Mouse (Mus musculus): ENCODE measurements at regions not wholly inside any gene's neighbourhood (a gene's known extent, or its start where the extent isn't known, plus 50 kb on each side); places are given as distances from the start of the nearest gene placed in this dataset.

- DNase-seq (ENCODE audit: low spot score) (peak; percentile 67), ATAC-seq (peak; percentile 63)
- H3K9me3 ChIP-seq (ENCODE audit: low read length) = no peaks in the 10 kb centered on the region
- no peak overlapping the region for H3K4me2 ChIP-seq (replicated peaks; ENCODE audit: low read depth, low read length)
- no peaks in the 10 kb centered on the region for H3K36me3 ChIP-seq (ENCODE audit: insufficient read depth, low read length)
- WGBS = 35% methylated on average over 7 of the region's 7 CpGs
- H3K27ac ChIP-seq (ENCODE audit: low read length) = peak overlapping the region; percentile 57; the same call in 1 of the 2 replicates
- peaks cover 6% of the 10 kb centered on the region; the same call in 1 of the 2 replicates for H3K4me1 ChIP-seq (ENCODE audit: insufficient read depth, low read depth, low read length)
- no peaks in the 10 kb centered on the region for H3K27me3 ChIP-seq (replicated peaks; ENCODE audit: insufficient read depth, low read length)
- TF ChIP-seq CTCF (IDR thresholded peaks at IDR 0.05) = no peak
- peak; percentile 98 for TF ChIP-seq EP300 (IDR thresholded peaks at IDR 0.05)
- no peak overlapping the region for H3K4me3 ChIP-seq (ENCODE audit: low read depth, low read length)
- no peak overlapping the region for H3K9ac ChIP-seq (replicated peaks; ENCODE audit: low read depth)
Observed at GRCm38 (mm10) chr2:135561716-135562115, 97.1 kb upstream of the Plcb4 start.

DNA sequence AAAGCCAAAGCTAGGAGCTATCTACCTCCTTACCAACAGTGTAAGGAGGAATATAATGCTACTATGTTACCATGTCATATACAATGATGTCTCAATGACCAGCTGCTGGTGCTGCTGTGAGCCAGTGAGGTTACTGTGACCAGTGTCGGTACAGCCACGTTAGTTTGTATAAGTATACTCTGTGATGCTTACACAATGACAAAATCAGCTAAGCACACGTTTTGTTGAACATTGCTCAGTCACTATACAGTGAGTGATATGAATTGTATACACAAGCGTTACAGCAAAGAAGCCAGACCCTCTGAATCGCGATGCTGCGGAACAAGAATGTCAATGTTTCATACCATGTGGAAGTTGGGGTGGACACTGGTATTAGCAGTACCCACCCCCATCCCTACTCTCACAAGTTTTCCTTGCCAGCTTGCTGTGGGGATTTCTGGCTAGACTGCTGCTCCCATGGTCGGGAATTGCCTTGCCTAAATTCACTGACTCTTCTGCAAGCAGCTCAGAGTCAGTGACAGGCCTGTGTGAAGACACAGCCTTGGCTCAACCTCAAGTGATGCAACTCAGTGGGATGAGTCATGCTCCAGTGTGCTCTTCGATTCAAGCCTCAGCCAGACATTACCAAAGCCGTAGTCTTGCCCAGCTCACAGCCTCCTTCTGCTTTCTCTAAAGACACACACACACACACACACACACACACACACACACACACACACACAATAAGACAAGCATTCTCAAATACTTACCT lies 96.5 kb upstream of the Plcb4 start:
- H3K4me2 ChIP-seq (replicated peaks; ENCODE audit: low read depth, low read length) = no peak overlapping the region
- WGBS = 38% methylated on average over 10 of the region's 10 CpGs
- no peaks in the 10 kb centered on the region for H3K36me3 ChIP-seq (ENCODE audit: insufficient read depth, low read length)
- ATAC-seq (peak; percentile 95), DNase-seq (ENCODE audit: low spot score) (peak; percentile 93)
- peaks cover 6% of the 10 kb centered on the region; the same call in 1 of the 2 replicates for H3K4me1 ChIP-seq (ENCODE audit: insufficient read depth, low read depth, low read length)
- H3K4me3 ChIP-seq (ENCODE audit: low read depth, low read length) = no peak overlapping the region
- H3K27ac ChIP-seq (ENCODE audit: low read length) = peak overlapping the region; percentile 57
- H3K27me3 ChIP-seq (replicated peaks; ENCODE audit: insufficient read depth, low read length) = no peaks in the 10 kb centered on the region
- H3K9ac ChIP-seq (replicated peaks; ENCODE audit: low read depth) = no peak overlapping the region
- no peaks in the 10 kb centered on the region for H3K9me3 ChIP-seq (ENCODE audit: low read length)
- no peak for TF ChIP-seq CTCF (IDR thresholded peaks at IDR 0.05)
- TF ChIP-seq EP300 (IDR thresholded peaks at IDR 0.05) = peak; percentile 20; the same call in 1 of the 2 replicates

- ATAC-seq = no peak
- no peak overlapping the region for H3K27ac ChIP-seq (ENCODE audit: low read length)
- H3K9me3 ChIP-seq (ENCODE audit: low read length) = no peaks in the 10 kb centered on the region
- H3K27me3 ChIP-seq (replicated peaks; ENCODE audit: insufficient read depth, low read length) = no peaks in the 10 kb centered on the region
- no peak for TF ChIP-seq CTCF (IDR thresholded peaks at IDR 0.05)
- TF ChIP-seq EP300 (IDR thresholded peaks at IDR 0.05) = no peak
- no peak overlapping the region for H3K4me2 ChIP-seq (replicated peaks; ENCODE audit: low read depth, low read length)
- H3K36me3 ChIP-seq (ENCODE audit: insufficient read depth, low read length) = no peaks in the 10 kb centered on the region
- 67% methylated on average over 4 of the region's 4 CpGs for WGBS
- no peak for DNase-seq (ENCODE audit: low spot score)
- H3K4me3 ChIP-seq (ENCODE audit: low read depth, low read length) = no peak overlapping the region
- H3K4me1 ChIP-seq (ENCODE audit: insufficient read depth, low read depth, low read length) = peaks cover 6% of the 10 kb centered on the region; the same call in 1 of the 2 replicates
- no peak overlapping the region for H3K9ac ChIP-seq (replicated peaks; ENCODE audit: low read depth)
Observed at GRCm38 (mm10) chr2:135564231-135564630, 94.6 kb upstream of the Plcb4 start.

DNA sequence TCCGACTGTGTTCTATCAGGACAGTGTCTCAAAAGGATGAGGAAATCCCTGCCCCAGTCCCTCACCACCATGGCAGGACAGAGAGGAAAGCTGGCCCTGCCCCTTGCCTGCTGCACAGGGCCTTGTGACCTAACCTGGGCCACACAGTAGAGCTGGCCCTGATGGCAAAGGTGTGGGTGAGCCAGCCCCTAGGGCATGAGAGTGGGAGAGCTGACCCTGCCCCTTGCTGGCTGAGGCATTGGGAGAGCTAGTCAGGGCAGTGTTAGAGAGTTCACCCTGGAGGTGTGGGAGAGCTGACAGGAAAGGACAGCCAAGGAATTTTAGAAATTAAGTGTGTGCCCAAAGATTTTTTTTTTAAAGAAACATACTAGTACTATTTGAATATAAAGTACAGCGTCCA lies 90.5 kb upstream of the Plcb4 start:
- no peak overlapping the region for H3K4me2 ChIP-seq (replicated peaks; ENCODE audit: low read depth, low read length)
- H3K36me3 ChIP-seq (ENCODE audit: insufficient read depth, low read length) = no peaks in the 10 kb centered on the region
- no peak overlapping the region for H3K9ac ChIP-seq (replicated peaks; ENCODE audit: low read depth)
- ATAC-seq (no peak), DNase-seq (ENCODE audit: low spot score) (no peak)
- no peaks in the 10 kb centered on the region for H3K4me1 ChIP-seq (ENCODE audit: insufficient read depth, low read depth, low read length)
- no peak overlapping the region for H3K27ac ChIP-seq (ENCODE audit: low read length)
- H3K27me3 ChIP-seq (replicated peaks; ENCODE audit: insufficient read depth, low read length) = no peaks in the 10 kb centered on the region
- 59% methylated on average over 2 of the region's 2 CpGs for WGBS
- TF ChIP-seq EP300 (IDR thresholded peaks at IDR 0.05) (no peak), CTCF (IDR thresholded peaks at IDR 0.05) (no peak)
- H3K9me3 ChIP-seq (ENCODE audit: low read length) = no peaks in the 10 kb centered on the region
- no peak overlapping the region for H3K4me3 ChIP-seq (ENCODE audit: low read depth, low read length)

- WGBS = 47% methylated on average over 5 of the region's 5 CpGs
- Histone ChIP-seq H3K4me1 (ENCODE audit: insufficient read depth, low read depth, low read length) (no peaks in the 10 kb centered on the region), H3K4me3 (ENCODE audit: low read depth, low read length) (no peak overlapping the region), H3K36me3 (ENCODE audit: insufficient read depth, low read length) (no peaks in the 10 kb centered on the region), H3K27me3 (replicated peaks; ENCODE audit: insufficient read depth, low read length) (no peaks in the 10 kb centered on the region), H3K27ac (ENCODE audit: low read length) (no peak overlapping the region), H3K9ac (replicated peaks; ENCODE audit: low read depth) (no peak overlapping the region), H3K4me2 (replicated peaks; ENCODE audit: low read depth, low read length) (no peak overlapping the region), H3K9me3 (ENCODE audit: low read length) (no peaks in the 10 kb centered on the region)
- no peak for TF ChIP-seq CTCF (IDR thresholded peaks at IDR 0.05)
- TF ChIP-seq EP300 (IDR thresholded peaks at IDR 0.05) = peak; percentile 86
- DNase-seq (ENCODE audit: low spot score) (peak; percentile 68), ATAC-seq (peak; percentile 90)
Observed at GRCm38 (mm10) chr2:135571599-135571998, 87.2 kb upstream of the Plcb4 start.

GRCm38 (mm10) chr2:135577228-135577627 lies 81.6 kb upstream of the Plcb4 start:
- Histone ChIP-seq H3K36me3 (ENCODE audit: insufficient read depth, low read length) (no peaks in the 10 kb centered on the region), H3K9ac (replicated peaks; ENCODE audit: low read depth) (no peak overlapping the region), H3K9me3 (ENCODE audit: low read length) (no peaks in the 10 kb centered on the region), H3K4me1 (ENCODE audit: insufficient read depth, low read depth, low read length) (0 out of 2 replicates have a peak, but pooled peaks cover 3% of the 10 kb centered on the region), H3K4me2 (replicated peaks; ENCODE audit: low read depth, low read length) (no peak overlapping the region), H3K4me3 (ENCODE audit: low read depth, low read length) (no peak overlapping the region), H3K27me3 (replicated peaks; ENCODE audit: insufficient read depth, low read length) (no peaks in the 10 kb centered on the region), H3K27ac (ENCODE audit: low read length) (no peak overlapping the region)
- TF ChIP-seq CTCF (IDR thresholded peaks at IDR 0.05) = no peak
- no peak for TF ChIP-seq EP300 (IDR thresholded peaks at IDR 0.05)
- no peak for ATAC-seq
- 79% methylated on average over 5 of the region's 5 CpGs for WGBS
- no peak for DNase-seq (ENCODE audit: low spot score)

Data from lung, postnatal 0 days (tissue).